1 mouse cellular context compared by ENCODE assay signal in genomic region chr16:84769619-84770464, GRCm38 (mm10).
TF ChIP-seq lines count a peak whose summit lies in the region.

No protein-coding gene starts in this region.

TF ChIP-seq in CH12.LX, 34 proteins besides CTCF, POLR2A, EP300 and RAD21 (continued from another document):
- no peak for TF ChIP-seq USF1 (IDR thresholded peaks at IDR 0.05; ENCODE audit: low read depth, low read length)
- TF ChIP-seq NELFE (IDR thresholded peaks at IDR 0.05; ENCODE audit: low read depth, low read length): no peak
- no peak for TF ChIP-seq ETS1 (conservative IDR thresholded peaks at IDR 0.05; ENCODE audit: low read depth, low read length)
- TF ChIP-seq POLR2AphosphoS2 (IDR thresholded peaks at IDR 0.05; ENCODE audit: low read depth, low read length): no peak
- TF ChIP-seq ELF1 (IDR thresholded peaks at IDR 0.05; ENCODE audit: low read depth, low read length): no peak
- no peak for TF ChIP-seq MYC (IDR thresholded peaks at IDR 0.05; ENCODE audit: low read depth, low read length)
